Mouse (Mus musculus): Measurements from ENCODE around the gene Olfr477. TPM values are rescaled to one million over a fixed set of nuclear protein-coding genes. Genes with fewer than 3 reads are reported as not detected.

Gene Olfr477
- not detected for total RNA-seq (2023)

GRCm38 (mm10) chr7:107986393-107986792 is at the start of gene Olfr477:
Gene Olfr477, plus strand, starts transcription at chr7:107986693.

GRCm38 (mm10) chr7:107954343-107954742 is 32.1 kb upstream of the Olfr477 start, which contains the start of gene Olfr474:
Gene Olfr474, plus strand, starts transcription at chr7:107954643.

DNA sequence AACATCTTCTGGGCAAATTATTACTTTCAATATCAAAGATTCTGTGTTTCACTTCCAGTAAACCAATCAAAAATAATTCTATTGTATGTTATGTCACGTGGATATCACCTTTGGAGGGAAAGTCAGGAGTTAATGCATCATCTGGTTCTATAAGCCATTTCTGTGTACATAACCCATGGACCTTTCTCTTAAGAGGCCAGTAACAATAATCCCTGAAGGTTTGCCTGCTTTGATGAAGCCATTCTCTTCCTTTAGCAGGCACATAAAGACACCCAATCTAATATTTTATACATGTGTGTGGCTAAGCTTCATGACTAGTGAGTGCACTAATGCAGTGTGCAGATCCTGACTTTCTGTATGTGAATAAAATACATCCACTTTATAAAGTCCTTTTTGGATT is 22.0 kb upstream of the Olfr477 start, which contains the start of gene Olfr476:
TSS of gene Olfr476 (plus strand) at position 301 of the 400 bp plus-strand sequence.

DNA sequence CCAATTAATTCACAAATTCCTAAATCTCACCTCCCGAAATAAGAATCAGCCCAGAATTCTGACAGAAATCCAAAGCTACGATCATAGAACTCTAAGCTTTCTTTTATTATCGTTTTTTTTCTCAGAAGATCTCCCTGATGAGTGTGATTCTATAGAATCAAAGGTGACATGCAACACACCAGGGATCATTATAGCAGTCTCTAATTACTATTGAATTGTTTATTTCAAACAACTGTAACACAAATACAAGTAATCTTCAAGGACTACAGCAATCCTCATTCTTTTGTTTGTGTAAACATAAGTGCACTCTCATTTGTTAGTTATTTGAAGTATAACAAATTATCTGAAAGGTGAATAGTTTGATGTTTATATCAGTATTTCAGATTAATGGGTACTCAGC is 47.4 kb downstream of the Olfr477 start, which contains the start of gene Olfr478:
TSS of gene Olfr478 (minus strand) at position 101 of the 400 bp plus-strand sequence.

Other genes starting within 250 kb of the Olfr477 start
- gene Cyb5r2, start 228.7 kb upstream of the Olfr477 start, total RNA-seq (2023) = not detected
- gene Ovch2, start 185.5 kb upstream of the Olfr477 start, total RNA-seq (2023) = not detected
- gene Olfr467, start 174.4 kb upstream of the Olfr477 start, total RNA-seq (2023) = not detected
- not detected for gene Olfr469, start 161.2 kb upstream of the Olfr477 start, total RNA-seq (2023)
- not detected for gene Olfr470, start 139.2 kb upstream of the Olfr477 start, total RNA-seq (2023)
- gene Olfr472, start 88.8 kb upstream of the Olfr477 start, total RNA-seq (2023) = under 1 TPM in 1 of 2 experiments, not detected in 1; 0.17 TPM
- not detected for gene Olfr473, start 56.2 kb upstream of the Olfr477 start, total RNA-seq (2023)
- gene Olfr474, start 32.0 kb upstream of the Olfr477 start, total RNA-seq (2023) = not detected
- gene Olfr476, start 21.9 kb upstream of the Olfr477 start, total RNA-seq (2023) = not detected
- not detected for gene Olfr478, start 47.3 kb downstream of the Olfr477 start, total RNA-seq (2023)
- not detected for gene Olfr479, start 64.0 kb downstream of the Olfr477 start, total RNA-seq (2023)
- gene Olfr480, start 80.7 kb downstream of the Olfr477 start, total RNA-seq (2023) = not detected
- gene Olfr481, start 93.2 kb downstream of the Olfr477 start, total RNA-seq (2023) = not detected
- 1 to 10 TPM; 1.8 to 2.3 TPM for gene Olfr482, start 110.9 kb downstream of the Olfr477 start, total RNA-seq (2023)
- not detected for gene Olfr483, start 114.2 kb downstream of the Olfr477 start, total RNA-seq (2023)
- not detected for gene Olfr484, start 140.8 kb downstream of the Olfr477 start, total RNA-seq (2023)
- not detected for gene Olfr485, start 173.2 kb downstream of the Olfr477 start, total RNA-seq (2023)
- not detected for gene Olfr486, start 186.0 kb downstream of the Olfr477 start, total RNA-seq (2023)
- not detected for gene Olfr487, start 227.9 kb downstream of the Olfr477 start, total RNA-seq (2023)

All from T-cell, adult 66 days (primary cell).